Mouse (Mus musculus): ENCODE measurements around the gene Zfand2b. TPM values are rescaled to one million over a fixed set of nuclear protein-coding genes. Genes with fewer than 3 reads are reported as not detected.

The Zfand2b gene
- polyA plus RNA-seq, 1 experiment from 2014 or later = 31.4 TPM

- Histone ChIP-seq H3K9ac (ENCODE audit: low read length) (no peak overlapping the region), H3K4me2 (ENCODE audit: low read length) (no peak overlapping the region), H3K27ac (replicated peaks in 1 of 2; ENCODE audit: control insufficient read depth in 1 of 2, insufficient read depth in 1 of 2, low read depth in 2 of 2, low read length in 2 of 2) (no peak overlapping the region), H3K9me3 (ENCODE audit: control insufficient read depth, low read length) (no peaks in the 10 kb centered on the region), H3K36me3 (ENCODE audit: control insufficient read depth, insufficient read depth, low read length) (peaks cover 43% of the 10 kb centered on the region), H3K27me3 (ENCODE audit: control insufficient read depth, insufficient read depth, low read length) (peaks cover 29% of the 10 kb centered on the region), H3K4me3 (ENCODE audit: control insufficient read depth in 1 of 2, insufficient read depth in 1 of 2, low read depth in 1 of 2, low read length in 2 of 2) (no peak overlapping the region), H3K4me1 (ENCODE audit: control insufficient read depth in 2 of 2, insufficient read depth in 2 of 2, low read length in 2 of 2) (peaks cover 5 to 9% of the 10 kb centered on the region in 2 experiments)
- no peak for ATAC-seq (ENCODE audit: insufficient number of reproducible peaks, insufficient read depth, low FRiP score, low read depth)
- WGBS = 74% methylated on average over 13 of the region's 13 CpGs
Observed at GRCm38 (mm10) chr1:75216797-75217585, 48.5 kb downstream of the Zfand2b start.

DNA sequence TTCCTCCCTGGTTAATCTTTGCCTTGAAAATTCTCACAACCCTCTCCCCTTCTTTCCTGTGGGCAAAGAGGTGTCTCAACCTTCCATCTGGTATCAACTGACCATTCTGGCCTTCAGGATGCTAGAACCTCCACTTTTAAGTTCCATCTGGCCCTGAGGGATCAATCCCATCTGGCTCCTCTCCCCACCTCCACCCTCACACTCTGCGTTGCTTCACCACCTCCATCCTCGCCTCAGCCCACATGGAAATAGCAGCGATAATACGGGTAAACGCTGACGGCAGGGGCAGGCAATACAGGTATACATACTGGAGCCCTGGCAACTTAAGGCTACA, 49.4 kb downstream of the Zfand2b start:
- 3% methylated on average over 6 of the region's 6 CpGs for WGBS
- peaks cover 29% of the 10 kb centered on the region for H3K27me3 ChIP-seq (ENCODE audit: control insufficient read depth, insufficient read depth, low read length)
- peaks cover 4 to 9% of the 10 kb centered on the region in 2 experiments for H3K4me1 ChIP-seq (ENCODE audit: control insufficient read depth in 2 of 2, insufficient read depth in 2 of 2, low read length in 2 of 2)
- peak overlapping the region; percentile 52 to 63; a peak in 3 of 4 replicates for H3K4me3 ChIP-seq (ENCODE audit: control insufficient read depth in 1 of 2, insufficient read depth in 1 of 2, low read depth in 1 of 2, low read length in 2 of 2)
- H3K27ac ChIP-seq (replicated peaks in 1 of 2; ENCODE audit: control insufficient read depth in 1 of 2, insufficient read depth in 1 of 2, low read depth in 2 of 2, low read length in 2 of 2) = no peak overlapping the region
- peak overlapping the region; percentile 88 for H3K4me2 ChIP-seq (ENCODE audit: low read length)
- H3K9me3 ChIP-seq (ENCODE audit: control insufficient read depth, low read length) = no peaks in the 10 kb centered on the region
- no peak for ATAC-seq (ENCODE audit: insufficient number of reproducible peaks, insufficient read depth, low FRiP score, low read depth)
- peak overlapping the region; percentile 77 for H3K9ac ChIP-seq (ENCODE audit: low read length)
- H3K36me3 ChIP-seq (ENCODE audit: control insufficient read depth, insufficient read depth, low read length) = peaks cover 34% of the 10 kb centered on the region

GRCm38 (mm10) chr1:75218227-75219001, 50.0 kb downstream of the Zfand2b start:
- H3K27me3 ChIP-seq (ENCODE audit: control insufficient read depth, insufficient read depth, low read length) = peaks cover 29% of the 10 kb centered on the region
- ATAC-seq (ENCODE audit: insufficient number of reproducible peaks, insufficient read depth, low FRiP score, low read depth) = peak; percentile 29
- H3K4me2 ChIP-seq (ENCODE audit: low read length) = peak overlapping the region; percentile 88
- peak overlapping the region; percentile 77 for H3K9ac ChIP-seq (ENCODE audit: low read length)
- peak overlapping the region in 1 of 2 experiments; percentile 21; a peak in 1 of 4 replicates for H3K27ac ChIP-seq (replicated peaks in 1 of 2; ENCODE audit: control insufficient read depth in 1 of 2, insufficient read depth in 1 of 2, low read depth in 2 of 2, low read length in 2 of 2)
- H3K4me1 ChIP-seq (ENCODE audit: control insufficient read depth in 2 of 2, insufficient read depth in 2 of 2, low read length in 2 of 2) = peaks cover 4 to 9% of the 10 kb centered on the region in 2 experiments
- peak overlapping the region; percentile 52 to 63 for H3K4me3 ChIP-seq (ENCODE audit: control insufficient read depth in 1 of 2, insufficient read depth in 1 of 2, low read depth in 1 of 2, low read length in 2 of 2)
- 2% methylated on average over 38 of the region's 38 CpGs for WGBS
- H3K36me3 ChIP-seq (ENCODE audit: control insufficient read depth, insufficient read depth, low read length) = peaks cover 29% of the 10 kb centered on the region
- no peaks in the 10 kb centered on the region for H3K9me3 ChIP-seq (ENCODE audit: control insufficient read depth, low read length)

GRCm38 (mm10) chr1:75219078-75219477, 50.6 kb downstream of the Zfand2b start:
- Histone ChIP-seq H3K27ac (replicated peaks in 1 of 2; ENCODE audit: control insufficient read depth in 1 of 2, insufficient read depth in 1 of 2, low read depth in 2 of 2, low read length in 2 of 2) (peak overlapping the region in 1 of 2 experiments; percentile 21; a peak in 1 of 4 replicates), H3K27me3 (ENCODE audit: control insufficient read depth, insufficient read depth, low read length) (peaks cover 29% of the 10 kb centered on the region), H3K4me2 (ENCODE audit: low read length) (peak overlapping the region; percentile 88)

GRCm38 (mm10) chr1:75219531-75219930, 51.1 kb downstream of the Zfand2b start, which contains the start of gene Tuba4a:
Gene Tuba4a, minus strand, starts transcription at chr1:75219865.
- WGBS = 0% methylated on average over 34 of the region's 34 CpGs
- peaks cover 4 to 9% of the 10 kb centered on the region in 2 experiments for H3K4me1 ChIP-seq (ENCODE audit: control insufficient read depth in 2 of 2, insufficient read depth in 2 of 2, low read length in 2 of 2)
- peaks cover 29% of the 10 kb centered on the region for H3K27me3 ChIP-seq (ENCODE audit: control insufficient read depth, insufficient read depth, low read length)
- H3K9ac ChIP-seq (ENCODE audit: low read length) = peak within 1 kb of the TSS; percentile 77
- peak within 1 kb of the TSS in 1 of 2 experiments; percentile 21; a peak in 1 of 4 replicates for H3K27ac ChIP-seq (replicated peaks in 1 of 2; ENCODE audit: control insufficient read depth in 1 of 2, insufficient read depth in 1 of 2, low read depth in 2 of 2, low read length in 2 of 2)
- peaks cover 18% of the 10 kb centered on the region for H3K36me3 ChIP-seq (ENCODE audit: control insufficient read depth, insufficient read depth, low read length)
- H3K9me3 ChIP-seq (ENCODE audit: control insufficient read depth, low read length) = no peaks in the 10 kb centered on the region
- H3K4me3 ChIP-seq (ENCODE audit: control insufficient read depth in 1 of 2, insufficient read depth in 1 of 2, low read depth in 1 of 2, low read length in 2 of 2) = peak within 1 kb of the TSS; percentile 52 to 63
- peak within 1 kb of the TSS; percentile 88 for H3K4me2 ChIP-seq (ENCODE audit: low read length)
- peak; percentile 17; the same call in 1 of the 2 replicates for ATAC-seq (ENCODE audit: insufficient number of reproducible peaks, insufficient read depth, low FRiP score, low read depth)

More at GRCm38 (mm10) chr1:75219078-75219477, 50.6 kb downstream of the Zfand2b start:
- under 1% methylated on average over 24 of the region's 24 CpGs for WGBS
- peak; percentile 82 for ATAC-seq (ENCODE audit: insufficient number of reproducible peaks, insufficient read depth, low FRiP score, low read depth)
- peaks cover 22% of the 10 kb centered on the region for H3K36me3 ChIP-seq (ENCODE audit: control insufficient read depth, insufficient read depth, low read length)
- peak overlapping the region; percentile 52 to 63 for H3K4me3 ChIP-seq (ENCODE audit: control insufficient read depth in 1 of 2, insufficient read depth in 1 of 2, low read depth in 1 of 2, low read length in 2 of 2)
- peak overlapping the region; percentile 77 for H3K9ac ChIP-seq (ENCODE audit: low read length)
- H3K4me1 ChIP-seq (ENCODE audit: control insufficient read depth in 2 of 2, insufficient read depth in 2 of 2, low read length in 2 of 2) = peaks cover 4 to 9% of the 10 kb centered on the region in 2 experiments
- no peaks in the 10 kb centered on the region for H3K9me3 ChIP-seq (ENCODE audit: control insufficient read depth, low read length)

Small RNAs within 50 kb of the gene (microRNA-seq; reads per million reads assigned to microRNA genes)
- not detected for gene Gm27943

Other genes starting within 250 kb of the Zfand2b start
- not detected in 2 replicates for gene Cfap65, start 233.0 kb upstream of the Zfand2b start, polyA plus RNA-seq (2014; fragmentation: Nextera tagmentation; extraction: Ambion mirVana)
- 0.14 TPM in 1 of 2 replicates, not detected in the other for gene Ihh, start 217.0 kb upstream of the Zfand2b start, polyA plus RNA-seq (2014; fragmentation: Nextera tagmentation; extraction: Ambion mirVana)
- gene Nhej1, start 43.4 kb upstream of the Zfand2b start, polyA plus RNA-seq (2014; fragmentation: Nextera tagmentation; extraction: Ambion mirVana) = 7.6 and 7.8 TPM in 2 replicates
- 0.72 and 1.4 TPM in 2 replicates for gene Slc23a3, start 34.8 kb upstream of the Zfand2b start, polyA plus RNA-seq (2014; fragmentation: Nextera tagmentation; extraction: Ambion mirVana)
- 34.3 and 34.7 TPM in 2 replicates for gene Cnppd1, start 25.9 kb upstream of the Zfand2b start, polyA plus RNA-seq (2014; fragmentation: Nextera tagmentation; extraction: Ambion mirVana)
- gene Retreg2, start 25.9 kb upstream of the Zfand2b start, polyA plus RNA-seq (2014; fragmentation: Nextera tagmentation; extraction: Ambion mirVana) = 38.9 and 42.2 TPM in 2 replicates
- 9.6 and 11.1 TPM in 2 replicates for gene Abcb6, start 11.7 kb downstream of the Zfand2b start, polyA plus RNA-seq (2014; fragmentation: Nextera tagmentation; extraction: Ambion mirVana)
- 19.8 and 21.0 TPM in 2 replicates for gene Ankzf1, start 23.5 kb downstream of the Zfand2b start, polyA plus RNA-seq (2014; fragmentation: Nextera tagmentation; extraction: Ambion mirVana)
- 24.7 and 29.2 TPM in 2 replicates for gene Atg9a, start 23.6 kb downstream of the Zfand2b start, polyA plus RNA-seq (2014; fragmentation: Nextera tagmentation; extraction: Ambion mirVana)
- 7.2 and 8.4 TPM in 2 replicates for gene Glb1l, start 42.2 kb downstream of the Zfand2b start, polyA plus RNA-seq (2014; fragmentation: Nextera tagmentation; extraction: Ambion mirVana)
- 81.9 and 86.2 TPM in 2 replicates for gene Stk16, start 42.2 kb downstream of the Zfand2b start, polyA plus RNA-seq (2014; fragmentation: Nextera tagmentation; extraction: Ambion mirVana)
- gene Tuba4a, start 51.2 kb downstream of the Zfand2b start, polyA plus RNA-seq (2014; fragmentation: Nextera tagmentation; extraction: Ambion mirVana) = 24.6 and 34.3 TPM in 2 replicates
- not detected in 2 replicates for gene A630095N17Rik, start 63.5 kb downstream of the Zfand2b start, polyA plus RNA-seq (2014; fragmentation: Nextera tagmentation; extraction: Ambion mirVana)
- gene Dnajb2, start 67.8 kb downstream of the Zfand2b start, polyA plus RNA-seq (2014; fragmentation: Nextera tagmentation; extraction: Ambion mirVana) = 16.9 and 17.8 TPM in 2 replicates
- 0.38 and 0.41 TPM in 2 replicates for gene Ptprn, start 95.9 kb downstream of the Zfand2b start, polyA plus RNA-seq (2014; fragmentation: Nextera tagmentation; extraction: Ambion mirVana)
- gene Resp18, start 109.8 kb downstream of the Zfand2b start, polyA plus RNA-seq (2014; fragmentation: Nextera tagmentation; extraction: Ambion mirVana) = 0.53 TPM in 1 of 2 replicates, not detected in the other
- gene Dnpep, start 149.3 kb downstream of the Zfand2b start, polyA plus RNA-seq (2014; fragmentation: Nextera tagmentation; extraction: Ambion mirVana) = 122 and 128 TPM in 2 replicates
- gene Des, start 191.7 kb downstream of the Zfand2b start, polyA plus RNA-seq (2014; fragmentation: Nextera tagmentation; extraction: Ambion mirVana) = 351 and 377 TPM in 2 replicates
- 52.4 and 53.4 TPM in 2 replicates for gene Speg, start 206.7 kb downstream of the Zfand2b start, polyA plus RNA-seq (2014; fragmentation: Nextera tagmentation; extraction: Ambion mirVana)

Data from heart, embryonic 14.5 days (tissue).